Mouse (Mus musculus) E14TG2a.4 (cell line): Measurements from ENCODE around the gene Rnd3.

Source experiments
- CTCF ChIP-seq: conservative IDR thresholded peaks from 2 replicates; pipeline ENCODE4 v1.5.1; 2014; ENCODE audit warnings: low read length
- NANOG ChIP-seq: IDR thresholded peaks from 2 replicates; pipeline ENCODE4 v1.6.1; 2014; ENCODE audit warnings: borderline replicate concordance, low read length, mixed read lengths
- POU5F1 ChIP-seq: IDR thresholded peaks from 2 replicates; pipeline ENCODE4 v1.6.1; 2014; ENCODE audit warnings: low read length, borderline replicate concordance

DNA sequence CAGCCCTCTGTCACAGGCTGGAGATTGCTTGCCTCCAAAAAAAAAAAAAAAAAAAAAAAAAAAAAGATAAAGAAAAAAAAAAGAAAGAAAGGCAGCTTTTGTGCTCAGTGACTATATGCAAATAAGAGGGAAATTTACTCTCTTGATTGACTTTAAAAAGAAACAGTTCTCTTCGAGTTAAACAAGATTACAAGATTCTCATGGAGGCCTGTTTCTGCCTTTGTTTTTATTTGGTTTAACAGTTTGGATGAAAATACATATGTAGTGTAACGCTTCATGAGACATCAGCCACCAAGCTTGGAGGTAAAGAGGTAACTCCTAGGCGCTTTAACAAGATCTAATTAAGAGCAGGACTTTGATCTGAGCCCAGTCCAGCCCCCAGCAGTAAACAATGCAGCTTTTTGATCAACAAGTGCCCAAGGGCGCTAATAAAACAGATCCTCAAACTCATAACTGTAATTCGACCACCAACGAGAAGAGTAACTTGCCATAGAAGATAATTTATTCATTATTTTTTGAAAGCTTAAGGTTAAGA is 8.9 kb downstream of the Rnd3 start:
- no peak for TF ChIP-seq CTCF
- no peak for TF ChIP-seq NANOG
- TF ChIP-seq POU5F1: no peak
